Mouse (Mus musculus): Measurements from ENCODE around the gene Nat14. TPM values are rescaled to one million over a fixed set of nuclear protein-coding genes. Genes with fewer than 3 reads are reported as not detected.

Gene Nat14
- total RNA-seq, 2 experiments from 2014 or later = 103 to 114 TPM

- no peak for DNase-seq (ENCODE audit: low spot score in 2 of 2)
- H3K4me3 ChIP-seq = no peak within 1 kb of the TSS
- no peak within 1 kb of the TSS for H3K27ac ChIP-seq
- TF ChIP-seq CTCF (conservative IDR thresholded peaks at IDR 0.05) = no peak
Observed at GRCm38 (mm10) chr7:4906466-4906950, 15.3 kb upstream of the Nat14 start, which contains the start of gene Gm36210. Gene Gm36210 (minus strand): TSS chr7:4906516.

GRCm38 (mm10) chr7:4911561-4911960 is 10.3 kb upstream of the Nat14 start:
- H3K4me3 ChIP-seq = no peak overlapping the region
- DNase-seq (ENCODE audit: low spot score in 2 of 2) = peak in 1 of 2 experiments; percentile 70
- TF ChIP-seq CTCF (conservative IDR thresholded peaks at IDR 0.05) = peak; percentile 82

GRCm38 (mm10) chr7:4912248-4912647 is 9.6 kb upstream of the Nat14 start:
- no peak overlapping the region for H3K4me3 ChIP-seq
- TF ChIP-seq CTCF (conservative IDR thresholded peaks at IDR 0.05) = no peak

More at GRCm38 (mm10) chr7:4911561-4911960, 10.3 kb upstream of the Nat14 start:
- H3K27ac ChIP-seq = no peak overlapping the region

GRCm38 (mm10) chr7:4915007-4915665 is 6.7 kb upstream of the Nat14 start, which contains the start of gene Zfp628:
Gene Zfp628 (plus strand): TSS chr7:4915217.
- TF ChIP-seq CTCF (conservative IDR thresholded peaks at IDR 0.05) = no peak
- Histone ChIP-seq H3K27ac (peak within 1 kb of the TSS; percentile 93), H3K4me3 (peak within 1 kb of the TSS; percentile 92)
- peak; percentile 92 to 97 for DNase-seq (ENCODE audit: low spot score in 2 of 2)

More at GRCm38 (mm10) chr7:4912248-4912647, 9.6 kb upstream of the Nat14 start:
- no peak overlapping the region for H3K27ac ChIP-seq
- no peak for DNase-seq (ENCODE audit: low spot score in 2 of 2)

DNA sequence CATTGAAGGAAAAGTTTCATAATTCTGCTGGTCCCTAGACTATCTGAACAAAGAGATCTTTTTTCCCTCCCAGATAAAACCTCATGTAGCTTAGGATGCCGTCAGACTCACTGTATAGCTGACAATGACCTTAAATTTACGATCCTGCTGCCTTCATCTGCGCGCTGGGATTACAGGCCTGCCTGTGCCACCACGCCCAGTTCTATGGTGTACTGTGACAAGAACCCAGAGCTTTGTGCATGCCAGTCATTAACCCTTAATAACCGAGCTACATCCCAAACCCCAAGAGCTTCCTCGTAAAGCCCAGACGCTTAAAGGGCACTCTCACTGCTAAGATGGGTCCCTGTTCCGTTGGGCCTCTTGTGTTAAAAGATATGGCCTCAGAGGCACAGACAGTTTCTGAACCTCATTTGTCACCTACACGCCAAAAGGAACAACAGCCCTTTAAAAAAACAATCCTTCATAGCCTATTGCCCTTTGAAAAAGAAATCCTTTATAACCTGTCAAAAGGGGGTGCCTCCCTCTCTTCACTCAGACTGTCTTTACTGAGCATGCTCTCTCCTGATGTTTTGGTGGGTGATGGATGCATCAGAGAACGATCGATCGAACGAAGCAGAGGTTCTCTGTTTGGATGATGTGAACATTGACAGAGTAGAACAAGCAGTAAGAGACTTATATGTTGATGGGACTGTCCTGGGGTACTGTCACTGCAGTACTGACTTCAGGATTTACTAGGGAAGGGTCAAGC is 6.0 kb upstream of the Nat14 start:
- no peak for TF ChIP-seq CTCF (conservative IDR thresholded peaks at IDR 0.05)
- DNase-seq (ENCODE audit: low spot score in 2 of 2) = no peak
- Histone ChIP-seq H3K4me3 (peak overlapping the region; percentile 92), H3K27ac (peak overlapping the region; percentile 93)

DNA sequence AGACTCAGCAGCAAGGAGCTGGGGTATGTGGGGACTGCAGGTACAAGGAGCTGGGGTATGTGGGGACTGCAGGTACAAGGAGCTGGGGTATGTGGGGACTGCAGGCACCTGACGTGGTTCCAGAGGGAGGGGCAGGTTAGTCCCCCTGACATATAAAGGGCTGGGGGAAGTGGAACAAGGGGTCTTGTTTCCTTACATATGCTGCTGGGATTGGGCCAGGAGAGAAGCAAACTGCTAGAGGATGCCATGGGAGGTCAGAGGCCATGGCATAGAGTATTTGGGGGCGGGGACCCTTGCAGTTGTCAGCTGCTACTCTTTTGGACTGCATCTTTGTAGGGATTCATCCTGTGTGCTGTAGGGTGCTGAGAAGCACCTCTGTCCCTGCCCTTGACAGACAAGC is 4.3 kb upstream of the Nat14 start:
- Histone ChIP-seq H3K4me3 (no peak overlapping the region), H3K27ac (no peak overlapping the region)
- DNase-seq (ENCODE audit: low spot score in 2 of 2) = no peak
- no peak for TF ChIP-seq CTCF (conservative IDR thresholded peaks at IDR 0.05)

DNA sequence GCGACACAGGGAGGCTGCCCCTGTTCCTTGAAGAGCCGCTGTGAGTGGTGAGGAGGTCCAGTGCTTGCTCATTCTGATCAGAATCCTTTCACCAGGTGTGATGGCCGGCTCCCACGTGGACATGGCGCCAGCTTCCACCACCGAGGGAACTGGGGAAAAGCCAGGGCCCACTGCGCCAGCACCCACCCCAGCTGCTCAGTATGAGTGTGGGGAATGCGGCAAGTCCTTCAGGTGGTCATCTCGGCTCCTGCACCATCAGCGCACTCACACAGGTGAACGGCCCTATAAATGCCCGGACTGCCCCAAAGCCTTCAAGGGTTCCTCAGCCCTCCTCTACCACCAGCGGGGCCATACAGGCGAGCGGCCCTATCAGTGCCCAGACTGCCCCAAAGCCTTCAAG is 3.1 kb upstream of the Nat14 start:
- no peak for DNase-seq (ENCODE audit: low spot score in 2 of 2)
- H3K27ac ChIP-seq = no peak overlapping the region
- no peak for TF ChIP-seq CTCF (conservative IDR thresholded peaks at IDR 0.05)
- H3K4me3 ChIP-seq = no peak overlapping the region

DNA sequence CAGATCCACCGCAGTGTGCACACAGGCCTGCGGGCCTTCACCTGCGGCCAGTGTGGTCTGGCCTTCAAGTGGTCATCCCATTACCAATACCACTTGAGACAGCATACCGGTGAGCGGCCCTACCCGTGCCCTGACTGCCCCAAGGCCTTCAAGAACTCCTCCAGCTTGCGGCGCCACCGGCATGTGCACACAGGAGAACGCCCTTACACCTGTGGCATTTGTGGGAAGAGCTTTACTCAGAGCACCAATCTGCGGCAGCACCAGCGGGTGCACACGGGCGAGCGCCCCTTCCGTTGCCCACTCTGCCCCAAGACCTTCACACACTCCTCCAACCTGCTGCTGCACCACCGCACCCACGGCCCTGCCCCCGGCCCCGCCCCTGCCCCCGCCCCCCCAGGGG is 2.7 kb upstream of the Nat14 start:
- H3K4me3 ChIP-seq = no peak overlapping the region
- DNase-seq (ENCODE audit: low spot score in 2 of 2) = no peak
- no peak overlapping the region for H3K27ac ChIP-seq
- TF ChIP-seq CTCF (conservative IDR thresholded peaks at IDR 0.05) = no peak

GRCm38 (mm10) chr7:4919971-4920370 is 1.9 kb upstream of the Nat14 start:
- no peak overlapping the region for H3K27ac ChIP-seq
- DNase-seq (ENCODE audit: low spot score in 2 of 2) = no peak
- no peak overlapping the region for H3K4me3 ChIP-seq
- no peak for TF ChIP-seq CTCF (conservative IDR thresholded peaks at IDR 0.05)

- peak overlapping the region; percentile 94; the same call in 1 of the 2 replicates for H3K27ac ChIP-seq
Observed at GRCm38 (mm10) chr7:4920496-4920895, 1.3 kb upstream of the Nat14 start.

GRCm38 (mm10) chr7:4920976-4921823 is 628 bp upstream of the Nat14 start:
- Histone ChIP-seq H3K4me3 (peak overlapping the region; percentile 85), H3K27ac (peak overlapping the region; percentile 94)
- TF ChIP-seq CTCF (conservative IDR thresholded peaks at IDR 0.05) = no peak
- DNase-seq (ENCODE audit: low spot score in 2 of 2) = no peak

More at GRCm38 (mm10) chr7:4920496-4920895, 1.3 kb upstream of the Nat14 start:
- DNase-seq (ENCODE audit: low spot score in 2 of 2) = no peak
- H3K4me3 ChIP-seq = no peak overlapping the region
- no peak for TF ChIP-seq CTCF (conservative IDR thresholded peaks at IDR 0.05)

DNA sequence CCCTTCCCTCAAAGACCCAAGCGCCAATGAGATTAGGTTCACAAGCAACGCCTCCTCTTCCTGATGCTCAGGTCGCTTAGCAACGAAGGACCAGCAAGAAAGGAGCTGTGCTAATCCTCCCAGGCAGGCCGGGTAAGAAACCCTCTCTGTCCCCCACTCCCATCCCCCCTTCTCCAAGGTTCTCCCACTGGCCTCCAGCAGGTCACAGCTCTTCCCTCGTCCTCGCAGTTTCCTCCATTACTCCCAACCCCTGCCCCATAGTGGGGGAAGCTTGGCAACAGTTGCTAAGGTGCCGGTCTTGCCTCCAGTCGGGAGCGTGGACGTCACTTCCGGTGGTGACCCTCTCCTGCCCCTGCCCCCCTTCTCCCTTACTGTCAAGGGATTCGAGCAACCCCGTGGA is 680 bp downstream of the Nat14 start:
- Histone ChIP-seq H3K27ac (peak overlapping the region; percentile 94), H3K4me3 (peak overlapping the region; percentile 85)
- peak; percentile 89 to 90 for DNase-seq (ENCODE audit: low spot score in 2 of 2)
- no peak for TF ChIP-seq CTCF (conservative IDR thresholded peaks at IDR 0.05)

All from layer of hippocampus, adult 2 months (tissue).